Mouse (Mus musculus) central nervous system, embryonic 14 days (tissue): Measurements from ENCODE around the gene Mlip. TPM values are rescaled to one million over a fixed set of nuclear protein-coding genes. Genes with fewer than 3 reads are reported as not detected.

Experiments used
- polyA plus RNA-seq: library from polyadenylated mRNA; depleted of rRNA; stranded (reverse); fragments of >200 nt; gene quantifications from 2 replicates; pipeline ENCODE4 v1.2.3, GENCODE M21; 2012; rRNA removed

Mlip gene
- 0.59 and 1.4 TPM in 2 replicates for polyA plus RNA-seq

GRCm38 (mm10) chr9:77352432-77353175 lies at the start of gene Mlip:
Gene Mlip (minus strand): TSS chr9:77352969.

Other genes starting within 250 kb of the Mlip start
- gene Lrrc1, start 191.9 kb upstream of the Mlip start, polyA plus RNA-seq: 19.3 and 24.8 TPM in 2 replicates